In genomic region chr10:11491956-11492355, GRCm38 (mm10) we compare ENCODE assay signal across 7 mouse cellular contexts.
DNase-seq lines count a peak whose midpoint lies in the region; ATAC-seq lines count a peak whose summit lies in the region.

No protein-coding gene starts in this region.

- ATAC-seq in heart, embryonic 16.5 days (replicated peaks; ENCODE audit: extremely low read depth, insufficient read depth, low FRiP score): peak; percentile 100
- peak; percentile 99 for ATAC-seq in megakaryocyte-erythroid progenitor cell, adult 5-6 weeks (replicated peaks; ENCODE audit: low FRiP score, low TSS enrichment, poor library complexity, severe bottlenecking)

- no peaks in the 10 kb centered on the region for H3K4me1 ChIP-seq in heart, embryonic 16.5 days (ENCODE audit: control insufficient read depth, insufficient read depth, low read length)

- WGBS in heart, embryonic 16.5 days: 41% methylated on average over 28 of the region's 28 CpGs

- peaks cover 6% of the 10 kb centered on the region for H3K9me3 ChIP-seq in heart, embryonic 16.5 days (replicated peaks; ENCODE audit: control insufficient read depth, low read length)

- no peak overlapping the region for H3K4me3 ChIP-seq in heart, embryonic 16.5 days (ENCODE audit: low read length)

- no peaks in the 10 kb centered on the region for H3K27me3 ChIP-seq in heart, embryonic 16.5 days (ENCODE audit: control insufficient read depth, insufficient read depth, low read length)

- H3K27ac ChIP-seq in heart, embryonic 16.5 days (ENCODE audit: low read length): no peak overlapping the region

- no peak overlapping the region for H3K4me2 ChIP-seq in heart, embryonic 16.5 days (ENCODE audit: low read depth, low read length)

- no peak overlapping the region for H3K9ac ChIP-seq in heart, embryonic 16.5 days (ENCODE audit: low read length)

- DNase-seq in ES-CJ7 (ENCODE audit: low read depth, low spot score) (peak; percentile 69), WW6 (ENCODE audit: low read depth, low spot score) (peak; percentile 91)
- DNase-seq in embryo, embryonic 10.5 days (ENCODE audit: low spot score): peak; percentile 85
- peak; percentile 35 to 66 for DNase-seq in left cerebral cortex, postnatal 25 days (ENCODE audit: low spot score in 2 of 2)
- DNase-seq in skeletal muscle tissue, adult 2 months (ENCODE audit: low read depth, low spot score): peak; percentile 85

- no peaks in the 10 kb centered on the region for H3K36me3 ChIP-seq in heart, embryonic 16.5 days (ENCODE audit: control insufficient read depth, insufficient read depth)

- intact Hi-C loops in left cerebral cortex, postnatal 25 days (cut with DNase I): no loop called here
